Mouse (Mus musculus): ENCODE measurements at regions not wholly inside any gene's neighbourhood (a gene's known extent, or its start where the extent isn't known, plus 50 kb on each side); places are given as distances from the start of the nearest gene placed in this dataset.

DNA sequence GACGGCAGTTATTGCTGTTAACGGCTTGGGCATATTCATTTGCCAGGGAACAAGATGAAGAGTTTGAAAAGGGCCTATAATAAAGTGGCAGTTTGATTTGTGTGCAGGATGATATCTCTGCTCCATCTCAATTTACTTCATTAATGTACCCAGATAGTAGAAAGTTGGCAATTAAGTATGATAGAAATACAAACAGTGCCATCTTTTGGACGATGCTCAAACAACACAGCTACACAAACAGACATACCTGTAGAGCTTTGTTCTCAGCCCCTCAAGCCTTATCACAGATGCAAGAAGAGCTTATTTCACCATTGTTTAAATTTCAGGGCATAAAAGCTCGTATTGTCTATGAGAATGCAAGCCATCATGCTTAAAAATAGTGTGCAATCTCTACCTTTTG is 82.2 kb downstream of the Tnfsf11 start:
- Histone ChIP-seq H3K4me3 (replicated peaks; ENCODE audit: extremely low read depth, low read depth, low read length) (no peak overlapping the region), H3K4me1 (ENCODE audit: control insufficient read depth, insufficient read depth, low read length) (no peaks in the 10 kb centered on the region)
- no peak for TF ChIP-seq CTCF (IDR thresholded peaks at IDR 0.05; ENCODE audit: insufficient read depth, low read length)
- no peak for TF ChIP-seq POLR2A (IDR thresholded peaks at IDR 0.05; ENCODE audit: borderline replicate concordance, extremely low read depth, low read depth, low read length)
- DNase-seq: no peak
- 56% methylated on average over 4 of the region's 4 CpGs for WGBS

DNA sequence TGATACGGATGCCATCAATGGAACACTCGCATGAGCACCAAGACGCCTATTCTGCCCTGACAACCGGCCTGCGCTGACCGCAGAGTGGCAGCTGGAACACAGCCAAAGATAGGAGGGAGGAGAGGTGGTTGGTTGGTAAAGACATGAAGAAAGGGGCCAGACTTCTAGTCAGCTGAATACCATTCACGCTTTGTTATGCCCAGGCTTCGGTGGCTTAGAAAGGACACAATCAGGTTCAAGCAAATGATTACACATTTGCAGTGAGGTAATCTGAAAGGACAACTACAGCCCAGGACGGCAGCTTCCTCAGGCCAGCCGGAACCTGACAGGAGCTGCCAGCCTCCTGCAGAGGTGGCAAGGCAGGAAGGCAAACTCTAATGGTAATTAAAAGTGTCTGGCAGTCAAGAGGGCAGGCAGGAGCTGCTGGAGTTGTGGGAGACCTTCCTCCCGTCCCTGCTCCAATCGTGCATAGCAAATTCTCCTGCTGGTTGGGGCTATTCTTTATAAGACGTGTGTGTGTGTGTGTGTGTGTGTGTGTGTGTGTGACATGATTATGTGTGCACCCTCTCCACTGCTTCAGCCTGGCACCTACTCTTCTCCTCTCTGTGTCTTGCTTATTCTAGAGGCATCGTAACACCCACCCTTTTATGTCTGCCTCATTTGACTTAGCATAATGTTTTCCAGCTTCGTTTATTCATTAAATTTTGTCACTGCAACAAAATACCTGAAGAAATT is 91.4 kb downstream of the Tnfsf11 start:
- Histone ChIP-seq H3K4me1 (ENCODE audit: control insufficient read depth, insufficient read depth, low read length) (no peaks in the 10 kb centered on the region), H3K4me3 (replicated peaks; ENCODE audit: extremely low read depth, low read depth, low read length) (no peak overlapping the region)
- 42% methylated on average over 15 of the region's 15 CpGs for WGBS
- DNase-seq: peak; percentile 5
- TF ChIP-seq POLR2A (IDR thresholded peaks at IDR 0.05; ENCODE audit: borderline replicate concordance, extremely low read depth, low read depth, low read length) (no peak), CTCF (IDR thresholded peaks at IDR 0.05; ENCODE audit: insufficient read depth, low read length) (no peak)

DNA sequence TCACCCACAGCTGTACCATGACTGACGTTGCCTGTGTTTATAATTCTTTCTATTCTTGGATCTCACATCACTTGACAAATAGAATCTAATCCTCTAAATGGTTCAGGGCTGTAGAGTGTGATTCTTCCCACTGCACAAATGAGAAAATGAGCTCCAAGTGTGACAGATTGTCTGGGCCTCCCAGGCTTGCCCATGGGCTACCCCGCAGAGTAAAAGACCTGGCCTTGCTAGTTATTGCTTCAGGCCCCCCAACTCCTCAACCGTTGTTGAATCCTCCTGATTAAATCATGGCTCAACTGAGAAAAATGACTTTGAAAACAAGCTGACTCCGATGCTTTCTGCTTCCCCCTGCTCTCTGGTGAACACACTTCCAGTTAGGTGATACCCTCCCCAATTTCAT is 92.4 kb downstream of the Tnfsf11 start:
- no peak for DNase-seq
- WGBS: 71% methylated on average over 4 of the region's 4 CpGs
- H3K4me3 ChIP-seq (replicated peaks; ENCODE audit: extremely low read depth, low read depth, low read length): no peak overlapping the region

DNA sequence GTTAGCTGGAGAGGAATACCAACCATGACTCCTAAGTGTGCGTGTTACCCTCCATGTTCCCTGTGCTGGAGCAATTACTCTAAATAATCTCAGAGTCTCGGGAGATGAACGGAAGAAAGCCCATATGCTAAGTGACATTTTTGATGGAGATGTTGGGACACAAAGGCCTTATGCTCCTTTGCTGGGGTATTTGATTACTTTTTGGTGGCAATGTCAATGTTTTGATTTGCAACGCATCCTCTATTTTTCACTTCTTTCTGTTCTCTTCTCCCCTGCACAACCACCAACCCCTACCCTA is 103.3 kb downstream of the Tnfsf11 start:
- no peak for DNase-seq
- no peaks in the 10 kb centered on the region for H3K4me1 ChIP-seq (ENCODE audit: control insufficient read depth, insufficient read depth, low read length)
- WGBS: 94% methylated on average over 4 of the region's 4 CpGs
- H3K4me3 ChIP-seq (replicated peaks; ENCODE audit: extremely low read depth, low read depth, low read length): no peak overlapping the region
- TF ChIP-seq POLR2A (IDR thresholded peaks at IDR 0.05; ENCODE audit: borderline replicate concordance, extremely low read depth, low read depth, low read length) (no peak), CTCF (IDR thresholded peaks at IDR 0.05; ENCODE audit: insufficient read depth, low read length) (no peak)

More for the DNA sequence above, 92.4 kb downstream of the Tnfsf11 start:
- no peak for TF ChIP-seq POLR2A (IDR thresholded peaks at IDR 0.05; ENCODE audit: borderline replicate concordance, extremely low read depth, low read depth, low read length)
- no peak for TF ChIP-seq CTCF (IDR thresholded peaks at IDR 0.05; ENCODE audit: insufficient read depth, low read length)
- no peaks in the 10 kb centered on the region for H3K4me1 ChIP-seq (ENCODE audit: control insufficient read depth, insufficient read depth, low read length)

DNA sequence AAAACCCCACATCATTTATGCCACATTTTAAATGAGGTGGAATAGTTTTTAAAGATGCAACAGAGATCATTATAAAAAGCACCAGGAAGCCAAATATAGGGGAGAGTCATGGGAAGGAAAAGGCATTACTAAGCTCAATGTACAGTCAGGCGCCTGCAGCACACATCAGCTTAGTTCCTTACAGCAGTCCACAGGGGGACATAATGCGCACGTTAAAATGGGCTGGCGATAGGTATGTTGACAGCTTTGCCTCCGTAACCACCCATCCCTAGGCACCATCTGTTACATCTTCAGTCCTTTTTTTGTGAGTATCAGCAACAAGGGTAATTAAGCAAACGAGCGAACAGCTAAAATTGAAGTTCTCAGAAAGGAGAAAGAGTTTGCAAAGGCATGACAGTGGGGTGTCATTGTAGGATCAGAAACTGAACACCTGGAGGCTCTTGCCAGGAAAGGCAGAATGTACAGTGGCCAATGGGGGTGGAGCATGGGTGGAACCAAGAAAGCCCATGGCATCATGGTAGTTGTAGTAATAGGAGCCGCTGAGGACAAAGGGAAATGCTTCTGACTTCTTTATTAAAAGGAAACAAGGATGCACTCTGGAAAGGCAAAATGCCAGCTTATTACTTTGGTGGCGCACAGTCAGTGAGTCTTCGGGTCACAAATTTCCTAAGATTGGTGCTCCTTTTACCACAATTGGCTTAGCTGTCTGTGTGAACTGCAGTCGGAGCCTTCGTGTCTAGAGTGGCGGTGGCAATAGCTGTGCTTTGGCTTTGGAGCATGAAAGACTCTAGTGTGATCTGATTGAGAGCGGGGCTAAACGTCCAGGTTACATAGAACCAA is 103.9 kb downstream of the Tnfsf11 start:
- TF ChIP-seq CTCF (IDR thresholded peaks at IDR 0.05; ENCODE audit: insufficient read depth, low read length): no peak
- no peak for TF ChIP-seq POLR2A (IDR thresholded peaks at IDR 0.05; ENCODE audit: borderline replicate concordance, extremely low read depth, low read depth, low read length)
- Histone ChIP-seq H3K4me3 (replicated peaks; ENCODE audit: extremely low read depth, low read depth, low read length) (no peak overlapping the region), H3K4me1 (ENCODE audit: control insufficient read depth, insufficient read depth, low read length) (no peaks in the 10 kb centered on the region)
- no peak for DNase-seq
- 81% methylated on average over 15 of the region's 15 CpGs for WGBS

DNA sequence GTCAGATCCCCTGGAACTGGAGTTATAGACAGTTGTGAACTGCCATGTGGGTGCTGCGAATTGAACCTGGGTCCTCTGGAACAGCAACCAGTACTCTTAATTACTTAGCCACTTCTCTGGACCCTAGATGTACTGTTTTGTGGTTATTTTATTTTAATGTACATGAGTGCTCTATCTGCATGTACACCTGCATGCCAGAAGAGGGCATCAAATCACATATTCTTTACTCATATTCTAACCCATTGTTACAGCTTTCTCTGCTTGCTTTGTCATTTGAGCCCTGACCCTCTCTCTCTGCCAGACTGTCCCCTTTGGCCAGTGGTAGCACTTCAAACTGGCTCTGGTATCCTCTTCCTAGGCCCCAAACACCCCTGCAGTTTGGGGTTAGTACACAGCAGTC is 105.1 kb downstream of the Tnfsf11 start:
- no peak for DNase-seq
- TF ChIP-seq CTCF (IDR thresholded peaks at IDR 0.05; ENCODE audit: insufficient read depth, low read length) (no peak), POLR2A (IDR thresholded peaks at IDR 0.05; ENCODE audit: borderline replicate concordance, extremely low read depth, low read depth, low read length) (no peak)
- WGBS: 70% methylated on average over 1 of the region's 1 CpGs
- no peak overlapping the region for H3K4me3 ChIP-seq (replicated peaks; ENCODE audit: extremely low read depth, low read depth, low read length)
- no peaks in the 10 kb centered on the region for H3K4me1 ChIP-seq (ENCODE audit: control insufficient read depth, insufficient read depth, low read length)

DNA sequence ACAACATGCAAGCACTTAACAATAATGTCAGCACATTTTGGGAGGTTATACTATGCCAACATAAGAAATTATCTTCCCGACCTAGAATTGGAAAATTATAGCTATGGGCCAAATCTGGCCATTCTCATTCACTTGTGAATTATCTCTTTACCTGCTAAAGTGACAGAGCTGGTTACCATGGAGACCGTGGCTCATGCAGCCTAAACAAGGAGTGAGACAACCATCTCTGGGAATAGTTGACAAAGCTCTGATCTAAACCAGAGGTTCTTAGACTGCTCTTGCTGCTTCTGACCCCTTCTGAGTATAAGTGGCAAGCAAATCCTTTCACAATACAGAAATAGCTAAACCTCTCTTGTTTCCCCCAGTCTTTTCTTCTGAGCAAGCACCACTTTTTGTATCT is 108.7 kb upstream of the Fam216b start:
- no peak for DNase-seq
- TF ChIP-seq POLR2A (IDR thresholded peaks at IDR 0.05; ENCODE audit: borderline replicate concordance, extremely low read depth, low read depth, low read length) (no peak), CTCF (IDR thresholded peaks at IDR 0.05; ENCODE audit: insufficient read depth, low read length) (no peak)
- no peaks in the 10 kb centered on the region for H3K4me1 ChIP-seq (ENCODE audit: control insufficient read depth, insufficient read depth, low read length)
- H3K4me3 ChIP-seq (replicated peaks; ENCODE audit: extremely low read depth, low read depth, low read length): no peak overlapping the region
- 75% methylated on average over 2 of the region's 2 CpGs for WGBS

DNA sequence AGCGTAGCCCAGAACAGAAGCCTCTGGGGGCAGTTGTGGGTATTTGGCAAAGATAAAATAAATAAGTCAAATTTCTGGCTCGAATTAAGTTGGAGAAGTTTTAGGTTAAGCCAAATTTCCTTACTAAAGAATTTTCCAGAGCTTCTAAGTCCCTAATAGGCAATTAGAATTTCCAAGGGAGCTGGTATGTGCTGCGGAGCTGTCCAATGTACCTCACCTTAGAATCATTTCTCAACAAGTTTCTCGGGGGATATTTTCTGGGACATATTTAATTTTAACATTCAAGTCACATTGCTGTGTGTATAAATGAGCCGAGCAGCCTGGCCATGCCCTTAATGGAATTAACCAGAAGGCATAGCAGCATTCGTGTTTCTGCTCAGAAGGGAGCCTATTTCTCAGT is 90.8 kb upstream of the Fam216b start:
- Histone ChIP-seq H3K4me3 (replicated peaks; ENCODE audit: extremely low read depth, low read depth, low read length) (no peak overlapping the region), H3K4me1 (ENCODE audit: control insufficient read depth, insufficient read depth, low read length) (no peaks in the 10 kb centered on the region)
- DNase-seq: no peak
- 59% methylated on average over 6 of the region's 6 CpGs for WGBS
- TF ChIP-seq POLR2A (IDR thresholded peaks at IDR 0.05; ENCODE audit: borderline replicate concordance, extremely low read depth, low read depth, low read length) (no peak), CTCF (IDR thresholded peaks at IDR 0.05; ENCODE audit: insufficient read depth, low read length) (no peak)

DNA sequence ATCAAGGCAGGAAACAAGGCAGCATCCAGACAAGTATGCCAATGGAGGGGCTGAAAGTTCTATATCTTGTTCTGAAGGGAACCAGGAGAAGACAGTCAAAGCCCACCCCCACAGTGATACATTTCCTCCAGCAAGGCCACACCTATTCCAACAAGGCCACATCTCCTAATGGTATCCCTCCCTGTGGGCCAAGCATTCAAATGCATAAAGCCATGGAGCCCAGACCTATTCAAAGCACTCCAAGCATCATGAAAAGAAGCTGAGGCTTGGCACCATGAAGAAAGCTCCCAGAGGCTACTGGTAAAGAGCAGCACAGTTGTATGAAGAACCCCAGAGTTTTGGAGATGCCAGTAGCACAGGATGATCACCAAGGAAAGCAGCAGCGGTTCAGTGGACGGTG is 84.6 kb upstream of the Fam216b start:
- Histone ChIP-seq H3K4me3 (replicated peaks; ENCODE audit: extremely low read depth, low read depth, low read length) (no peak overlapping the region), H3K4me1 (ENCODE audit: control insufficient read depth, insufficient read depth, low read length) (no peaks in the 10 kb centered on the region)
- TF ChIP-seq POLR2A (IDR thresholded peaks at IDR 0.05; ENCODE audit: borderline replicate concordance, extremely low read depth, low read depth, low read length): no peak
- no peak for TF ChIP-seq CTCF (IDR thresholded peaks at IDR 0.05; ENCODE audit: insufficient read depth, low read length)
- WGBS: 88% methylated on average over 2 of the region's 2 CpGs
- DNase-seq: no peak

DNA sequence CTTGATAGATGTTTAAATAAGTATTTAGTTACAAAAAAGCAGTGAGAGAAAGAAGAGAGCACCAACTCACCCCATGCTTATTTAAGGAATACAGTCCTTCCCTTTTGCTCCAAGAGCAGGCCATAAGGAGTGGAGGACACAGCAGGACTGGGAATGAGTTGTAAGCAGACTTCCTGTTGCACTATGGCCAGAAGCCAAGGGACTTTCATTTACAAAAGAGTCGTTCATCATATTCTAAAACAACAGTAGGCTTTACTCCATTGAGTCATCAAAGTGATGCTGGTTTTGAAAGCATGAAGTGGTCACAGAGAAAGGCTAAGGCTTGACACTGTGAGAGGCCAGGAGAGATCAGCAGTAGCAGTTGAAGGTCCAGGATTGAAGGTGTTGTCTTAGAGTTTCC is 84.1 kb upstream of the Fam216b start:
- TF ChIP-seq CTCF (IDR thresholded peaks at IDR 0.05; ENCODE audit: insufficient read depth, low read length) (no peak), POLR2A (IDR thresholded peaks at IDR 0.05; ENCODE audit: borderline replicate concordance, extremely low read depth, low read depth, low read length) (no peak)
- WGBS: 21% methylated on average over 1 of the region's 1 CpGs
- H3K4me3 ChIP-seq (replicated peaks; ENCODE audit: extremely low read depth, low read depth, low read length): no peak overlapping the region
- DNase-seq: no peak
- H3K4me1 ChIP-seq (ENCODE audit: control insufficient read depth, insufficient read depth, low read length): no peaks in the 10 kb centered on the region

Measured in lung, adult 2 months (tissue).